Mouse (Mus musculus): Measurements from ENCODE around the gene Abcg8. TPM values are rescaled to one million over a fixed set of nuclear protein-coding genes. Genes with fewer than 3 reads are reported as not detected.

The Abcg8 gene
- polyA plus RNA-seq, 1 experiment from 2014 or later = 0.25 TPM

GRCm38 (mm10) chr17:84717416-84717815 lies 41.3 kb downstream of the Abcg8 start:
- H3K4me1 ChIP-seq (ENCODE audit: insufficient read depth, low read length) = no peaks in the 10 kb centered on the region
- H3K9me3 ChIP-seq (ENCODE audit: low read length) = no peaks in the 10 kb centered on the region
- no peak overlapping the region for H3K4me3 ChIP-seq (ENCODE audit: low read length)
- peaks cover 16% of the 10 kb centered on the region for H3K36me3 ChIP-seq (ENCODE audit: insufficient read depth, low read length)
- H3K27ac ChIP-seq (ENCODE audit: low read length) = no peak overlapping the region
- H3K9ac ChIP-seq (replicated peaks; ENCODE audit: low read length) = no peak overlapping the region
- no peaks in the 10 kb centered on the region for H3K27me3 ChIP-seq (ENCODE audit: insufficient read depth, low read length)
- 89% methylated on average over 5 of the region's 5 CpGs for WGBS
- ATAC-seq (ENCODE audit: low FRiP score, low TSS enrichment) = no peak
- no peak overlapping the region for H3K4me2 ChIP-seq (replicated peaks; ENCODE audit: low read depth, low read length)

GRCm38 (mm10) chr17:84719105-84719504 lies 43.0 kb downstream of the Abcg8 start:
- no peak overlapping the region for H3K4me3 ChIP-seq (ENCODE audit: low read length)
- H3K9ac ChIP-seq (replicated peaks; ENCODE audit: low read length) = no peak overlapping the region
- H3K4me1 ChIP-seq (ENCODE audit: insufficient read depth, low read length) = peaks cover 2% of the 10 kb centered on the region; the same call in 1 of the 2 replicates
- ATAC-seq (ENCODE audit: low FRiP score, low TSS enrichment) = no peak
- H3K27ac ChIP-seq (ENCODE audit: low read length) = no peak overlapping the region
- no peak overlapping the region for H3K4me2 ChIP-seq (replicated peaks; ENCODE audit: low read depth, low read length)
- H3K27me3 ChIP-seq (ENCODE audit: insufficient read depth, low read length) = no peaks in the 10 kb centered on the region
- H3K9me3 ChIP-seq (ENCODE audit: low read length) = no peaks in the 10 kb centered on the region
- peaks cover 22% of the 10 kb centered on the region for H3K36me3 ChIP-seq (ENCODE audit: insufficient read depth, low read length)
- 67% methylated on average over 3 of the region's 3 CpGs for WGBS

GRCm38 (mm10) chr17:84724028-84724427 lies 47.9 kb downstream of the Abcg8 start:
- Histone ChIP-seq H3K27ac (ENCODE audit: low read length) (peak overlapping the region; percentile 31; the same call in 1 of the 2 replicates), H3K36me3 (ENCODE audit: insufficient read depth, low read length) (peaks cover 39% of the 10 kb centered on the region), H3K27me3 (ENCODE audit: insufficient read depth, low read length) (no peaks in the 10 kb centered on the region), H3K9me3 (ENCODE audit: low read length) (no peaks in the 10 kb centered on the region), H3K4me1 (ENCODE audit: insufficient read depth, low read length) (peaks cover 4% of the 10 kb centered on the region; the same call in 1 of the 2 replicates), H3K9ac (replicated peaks; ENCODE audit: low read length) (no peak overlapping the region), H3K4me2 (replicated peaks; ENCODE audit: low read depth, low read length) (no peak overlapping the region), H3K4me3 (ENCODE audit: low read length) (no peak overlapping the region)
- WGBS = 40% methylated on average over 9 of the region's 9 CpGs
- peak; percentile 59; the same call in 1 of the 2 replicates for ATAC-seq (ENCODE audit: low FRiP score, low TSS enrichment)

GRCm38 (mm10) chr17:84725163-84725562 lies 49.1 kb downstream of the Abcg8 start:
- 100% methylated on average over 3 of the region's 3 CpGs for WGBS
- Histone ChIP-seq H3K36me3 (ENCODE audit: insufficient read depth, low read length) (peaks cover 39% of the 10 kb centered on the region), H3K9me3 (ENCODE audit: low read length) (no peaks in the 10 kb centered on the region), H3K9ac (replicated peaks; ENCODE audit: low read length) (no peak overlapping the region), H3K27ac (ENCODE audit: low read length) (no peak overlapping the region), H3K4me1 (ENCODE audit: insufficient read depth, low read length) (peaks cover 4% of the 10 kb centered on the region; the same call in 1 of the 2 replicates), H3K4me3 (ENCODE audit: low read length) (no peak overlapping the region), H3K4me2 (replicated peaks; ENCODE audit: low read depth, low read length) (no peak overlapping the region), H3K27me3 (ENCODE audit: insufficient read depth, low read length) (no peaks in the 10 kb centered on the region)
- ATAC-seq (ENCODE audit: low FRiP score, low TSS enrichment) = 0 out of 2 replicates have a peak, but pooled peaks have one; percentile 23

DNA sequence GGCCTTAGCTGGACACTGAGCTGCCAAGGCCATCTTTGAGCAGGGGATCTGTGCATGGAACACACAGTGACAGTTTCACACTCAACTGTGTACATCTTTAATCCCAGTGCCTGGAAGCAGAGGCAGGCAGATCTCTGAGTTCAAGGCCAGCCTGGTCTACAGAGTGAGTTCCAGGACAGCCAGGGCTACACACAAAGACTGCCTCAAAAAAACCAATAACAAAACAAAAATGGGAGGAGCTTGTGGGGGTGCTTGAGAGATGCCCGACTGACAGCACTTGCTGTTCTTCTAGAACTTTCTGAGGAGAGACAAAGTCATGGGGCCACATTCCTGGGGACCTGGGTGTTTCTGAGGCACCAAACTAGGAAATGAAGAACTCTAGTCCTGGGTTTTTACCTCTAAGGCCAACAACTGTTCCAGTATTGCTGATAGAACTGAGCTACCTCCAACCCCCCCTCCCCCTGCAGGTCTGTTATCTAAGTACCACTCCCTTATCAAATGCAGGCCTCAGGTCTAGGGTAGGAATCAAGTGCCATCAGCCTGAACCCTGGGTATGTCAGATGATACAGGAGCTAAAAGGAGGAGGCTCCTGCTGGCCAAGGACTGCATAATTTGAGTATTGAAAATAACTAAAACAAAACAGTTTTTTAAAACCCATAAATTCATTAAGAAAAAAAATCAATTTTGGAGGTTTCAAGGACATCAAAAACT lies 52.3 kb downstream of the Abcg8 start:
- Histone ChIP-seq H3K4me2 (replicated peaks; ENCODE audit: low read depth, low read length) (no peak overlapping the region), H3K27ac (ENCODE audit: low read length) (no peak overlapping the region), H3K36me3 (ENCODE audit: insufficient read depth, low read length) (peaks cover 34% of the 10 kb centered on the region), H3K9me3 (ENCODE audit: low read length) (no peaks in the 10 kb centered on the region), H3K9ac (replicated peaks; ENCODE audit: low read length) (no peak overlapping the region), H3K4me3 (ENCODE audit: low read length) (no peak overlapping the region), H3K27me3 (ENCODE audit: insufficient read depth, low read length) (no peaks in the 10 kb centered on the region), H3K4me1 (ENCODE audit: insufficient read depth, low read length) (peaks cover 4% of the 10 kb centered on the region; the same call in 1 of the 2 replicates)
- no peak for ATAC-seq (ENCODE audit: low FRiP score, low TSS enrichment)
- 86% methylated on average over 1 of the region's 1 CpGs for WGBS

DNA sequence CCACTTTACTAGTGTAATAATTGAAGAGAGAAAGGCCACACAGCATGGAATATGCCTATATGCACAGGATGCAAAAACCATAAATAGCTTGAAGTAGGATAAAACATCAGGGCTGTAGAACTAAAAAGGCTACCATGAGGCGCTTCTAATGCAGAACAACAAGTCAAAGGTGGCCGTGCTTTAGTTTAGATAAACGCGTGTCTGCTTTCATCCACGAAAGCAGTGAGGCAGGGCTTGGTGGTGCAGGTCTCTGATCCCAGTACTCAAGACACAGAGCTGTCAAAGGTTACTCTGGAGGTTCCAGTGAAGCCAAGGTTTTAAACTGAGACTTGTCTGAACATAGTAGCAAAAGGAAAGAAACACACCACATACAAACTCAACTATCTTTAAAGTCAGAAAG lies 53.0 kb downstream of the Abcg8 start:
- peaks cover 1% of the 10 kb centered on the region; the same call in 1 of the 2 replicates for H3K4me1 ChIP-seq (ENCODE audit: insufficient read depth, low read length)
- WGBS = 80% methylated on average over 5 of the region's 5 CpGs
- H3K36me3 ChIP-seq (ENCODE audit: insufficient read depth, low read length) = peaks cover 33% of the 10 kb centered on the region
- no peaks in the 10 kb centered on the region for H3K9me3 ChIP-seq (ENCODE audit: low read length)
- no peak overlapping the region for H3K9ac ChIP-seq (replicated peaks; ENCODE audit: low read length)
- ATAC-seq (ENCODE audit: low FRiP score, low TSS enrichment) = no peak
- H3K27me3 ChIP-seq (ENCODE audit: insufficient read depth, low read length) = no peaks in the 10 kb centered on the region
- H3K4me2 ChIP-seq (replicated peaks; ENCODE audit: low read depth, low read length) = no peak overlapping the region
- no peak overlapping the region for H3K4me3 ChIP-seq (ENCODE audit: low read length)
- no peak overlapping the region for H3K27ac ChIP-seq (ENCODE audit: low read length)

- no peaks in the 10 kb centered on the region for H3K4me1 ChIP-seq (ENCODE audit: insufficient read depth, low read length)
- no peak overlapping the region for H3K9ac ChIP-seq (replicated peaks; ENCODE audit: low read length)
- WGBS = 81% methylated on average over 12 of the region's 12 CpGs
- ATAC-seq (ENCODE audit: low FRiP score, low TSS enrichment) = no peak
- no peak overlapping the region for H3K4me3 ChIP-seq (ENCODE audit: low read length)
- peaks cover 22% of the 10 kb centered on the region for H3K36me3 ChIP-seq (ENCODE audit: insufficient read depth, low read length)
- no peaks in the 10 kb centered on the region for H3K27me3 ChIP-seq (ENCODE audit: insufficient read depth, low read length)
- no peak overlapping the region for H3K27ac ChIP-seq (ENCODE audit: low read length)
- no peak overlapping the region for H3K4me2 ChIP-seq (replicated peaks; ENCODE audit: low read depth, low read length)
- H3K9me3 ChIP-seq (ENCODE audit: low read length) = no peaks in the 10 kb centered on the region
These were observed 55.3 kb downstream of the Abcg8 start for GRCm38 (mm10) chr17:84731361-84731760.

GRCm38 (mm10) chr17:84732612-84733011 lies 56.5 kb downstream of the Abcg8 start:
- Histone ChIP-seq H3K36me3 (ENCODE audit: insufficient read depth, low read length) (peaks cover 18% of the 10 kb centered on the region; the same call in 1 of the 2 replicates), H3K4me1 (ENCODE audit: insufficient read depth, low read length) (no peaks in the 10 kb centered on the region), H3K27ac (ENCODE audit: low read length) (no peak overlapping the region), H3K9ac (replicated peaks; ENCODE audit: low read length) (no peak overlapping the region), H3K27me3 (ENCODE audit: insufficient read depth, low read length) (no peaks in the 10 kb centered on the region), H3K4me2 (replicated peaks; ENCODE audit: low read depth, low read length) (no peak overlapping the region), H3K4me3 (ENCODE audit: low read length) (no peak overlapping the region), H3K9me3 (ENCODE audit: low read length) (no peaks in the 10 kb centered on the region)
- 92% methylated on average over 8 of the region's 8 CpGs for WGBS
- ATAC-seq (ENCODE audit: low FRiP score, low TSS enrichment) = no peak

GRCm38 (mm10) chr17:84736719-84737118 lies 60.6 kb downstream of the Abcg8 start:
- H3K9ac ChIP-seq (replicated peaks; ENCODE audit: low read length) = no peak overlapping the region
- H3K4me3 ChIP-seq (ENCODE audit: low read length) = no peak overlapping the region
- ATAC-seq (ENCODE audit: low FRiP score, low TSS enrichment) = no peak
- peaks cover 14% of the 10 kb centered on the region; the same call in 1 of the 2 replicates for H3K36me3 ChIP-seq (ENCODE audit: insufficient read depth, low read length)
- WGBS = 52% methylated on average over 9 of the region's 9 CpGs
- H3K27me3 ChIP-seq (ENCODE audit: insufficient read depth, low read length) = no peaks in the 10 kb centered on the region
- no peak overlapping the region for H3K4me2 ChIP-seq (replicated peaks; ENCODE audit: low read depth, low read length)
- H3K27ac ChIP-seq (ENCODE audit: low read length) = no peak overlapping the region
- no peaks in the 10 kb centered on the region for H3K4me1 ChIP-seq (ENCODE audit: insufficient read depth, low read length)
- no peaks in the 10 kb centered on the region for H3K9me3 ChIP-seq (ENCODE audit: low read length)

GRCm38 (mm10) chr17:84738073-84738797 lies 62.1 kb downstream of the Abcg8 start:
- WGBS = 82% methylated on average over 9 of the region's 9 CpGs

More at GRCm38 (mm10) chr17:84738073-84738797, 62.1 kb downstream of the Abcg8 start:
- Histone ChIP-seq H3K27me3 (ENCODE audit: insufficient read depth, low read length) (no peaks in the 10 kb centered on the region), H3K36me3 (ENCODE audit: insufficient read depth, low read length) (peaks cover 12% of the 10 kb centered on the region; the same call in 1 of the 2 replicates), H3K4me3 (ENCODE audit: low read length) (no peak overlapping the region), H3K9ac (replicated peaks; ENCODE audit: low read length) (no peak overlapping the region), H3K4me2 (replicated peaks; ENCODE audit: low read depth, low read length) (no peak overlapping the region), H3K4me1 (ENCODE audit: insufficient read depth, low read length) (no peaks in the 10 kb centered on the region), H3K9me3 (ENCODE audit: low read length) (no peaks in the 10 kb centered on the region), H3K27ac (ENCODE audit: low read length) (no peak overlapping the region)
- no peak for ATAC-seq (ENCODE audit: low FRiP score, low TSS enrichment)
